Mouse (Mus musculus) C2C12 (cell line): Measurements from ENCODE around the gene Man2b1. TPM values are rescaled to one million over a fixed set of nuclear protein-coding genes. Genes with fewer than 3 reads are reported as not detected.
"Not testable (repeated sequence)": the region's sequence is repeated elsewhere in the genome, so short reads cannot be mapped to it uniquely, and the experiment has no call there.

Experiments used
- H3K27me3 ChIP-seq: one replicate; pipeline ENCODE4 v1.6.1; 2011; ENCODE audit not compliant: control insufficient read depth, insufficient read depth, insufficient read length
- H3K36me3 ChIP-seq: one replicate; pipeline ENCODE4 v1.6.1; 2011; ENCODE audit not compliant: control insufficient read depth, insufficient read depth
- H3K4me3 ChIP-seq: one replicate; pipeline ENCODE4 v1.5.1; 2011; ENCODE audit warnings: mild to moderate bottlenecking, control low read depth; ENCODE audit not compliant: poor library complexity, insufficient read depth, severe bottlenecking
- H3K79me2 ChIP-seq: one replicate; pipeline ENCODE4 v1.6.1; 2011; ENCODE audit not compliant: control insufficient read depth, insufficient read depth
- H3K79me3 ChIP-seq: one replicate; pipeline ENCODE4 v1.6.1; 2011; ENCODE audit warnings: low read depth, control low read depth
- H3ac ChIP-seq: one replicate; pipeline ENCODE3; 2011; ENCODE audit warnings: low read depth; ENCODE audit not compliant: control insufficient read depth, insufficient read length
- CEBPB ChIP-seq: IDR thresholded peaks from one replicate; pipeline ENCODE4 v1.6.1; 2011; ENCODE audit warnings: low read depth, mild to moderate bottlenecking, control low read depth, moderate library complexity
- CTCF ChIP-seq: IDR thresholded peaks from one replicate; pipeline ENCODE4 v1.5.1; 2011; ENCODE audit not compliant: control insufficient read depth, insufficient read depth, insufficient read length
- FOSL1 ChIP-seq: IDR thresholded peaks from one replicate; pipeline ENCODE4 v1.8.0; 2011; ENCODE audit warnings: mild to moderate bottlenecking, low read length; ENCODE audit not compliant: poor library complexity, insufficient read depth, severe bottlenecking
- MAX ChIP-seq: IDR thresholded peaks from one replicate; pipeline ENCODE4 v1.6.1; 2011; ENCODE audit warnings: mild to moderate bottlenecking, control low read depth
- MYOD1 ChIP-seq: IDR thresholded peaks from one replicate; pipeline ENCODE4 v1.6.1; 2011; ENCODE audit warnings: low read depth; ENCODE audit not compliant: control insufficient read depth, insufficient read length
- MYOG ChIP-seq: IDR thresholded peaks from one replicate; pipeline ENCODE4 v1.6.1; 2011; ENCODE audit not compliant: control insufficient read depth, insufficient read length; ENCODE audit errors: extremely low read depth
- USF1 ChIP-seq: IDR thresholded peaks from one replicate; pipeline ENCODE4 v1.6.1; 2011; ENCODE audit warnings: low read depth, mild to moderate bottlenecking, control low read depth, moderate library complexity
- microRNA-seq: library from miRNA; unstranded; fragments of <30 nt; microRNA quantifications from one replicate; pipeline ENCODE4, GENCODE M21; 2019; ENCODE audit warnings: borderline microRNAs expressed
- polyA plus RNA-seq: library from polyadenylated mRNA; unstranded; fragments of >200 nt; fragmentation: generic; extraction: Trizol; gene quantifications from one replicate; pipeline ENCODE4 v1.2.1, GENCODE M21; 2012; ENCODE audit warnings: missing spikeins

Gene Man2b1
- polyA plus RNA-seq, 1 experiment = 9.8 TPM

- no peak within 1 kb of the TSS for H3ac ChIP-seq
- TF ChIP-seq CEBPB = no peak
- no peak for TF ChIP-seq FOSL1
- no peak for TF ChIP-seq USF1
- no peak for TF ChIP-seq MYOD1
- TF ChIP-seq CTCF = no peak
- TF ChIP-seq MYOG = no peak
- no peak for TF ChIP-seq MAX
- no peak within 1 kb of the TSS for H3K4me3 ChIP-seq
- H3K79me2 ChIP-seq = no peaks in the 10 kb centered on the region
- H3K36me3 ChIP-seq = no peaks in the 10 kb centered on the region
- H3K27me3 ChIP-seq = no peaks in the 10 kb centered on the region
- H3K79me3 ChIP-seq = no peaks in the 10 kb centered on the region
These were observed 39.9 kb downstream of the Man2b1 start, which contains the start of gene Zfp791 for GRCm38 (mm10) chr8:85122995-85123394. Gene Zfp791 (minus strand): TSS chr8:85123095.

DNA sequence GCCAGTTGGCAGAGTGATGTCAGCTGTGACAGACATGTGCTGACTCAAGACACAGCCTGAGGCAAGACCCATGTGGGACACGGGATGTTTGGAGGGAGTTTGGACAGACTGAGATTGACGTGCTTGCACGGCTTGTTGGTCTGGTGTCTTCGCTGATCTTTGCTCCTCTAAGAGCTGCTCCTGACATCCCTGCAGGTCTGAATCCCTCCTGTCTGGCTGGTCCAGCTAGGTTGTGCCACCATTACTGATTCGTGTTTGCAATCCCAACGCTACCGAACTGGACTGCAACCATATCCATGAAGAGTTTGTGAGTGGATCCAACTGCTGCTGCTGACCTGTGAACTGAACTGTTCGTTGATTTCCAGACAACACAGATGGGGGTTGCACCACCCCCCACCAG lies 40.6 kb downstream of the Man2b1 start:
- Histone ChIP-seq H3K36me3 (no peaks in the 10 kb centered on the region), H3ac (no peak overlapping the region), H3K79me3 (no peaks in the 10 kb centered on the region), H3K4me3 (no peak overlapping the region), H3K79me2 (no peaks in the 10 kb centered on the region), H3K27me3 (no peaks in the 10 kb centered on the region)
- TF ChIP-seq MAX = no peak
- TF ChIP-seq FOSL1 = no peak
- TF ChIP-seq MYOG = no peak
- no peak for TF ChIP-seq CTCF
- TF ChIP-seq CEBPB = no peak
- no peak for TF ChIP-seq USF1
- no peak for TF ChIP-seq MYOD1

DNA sequence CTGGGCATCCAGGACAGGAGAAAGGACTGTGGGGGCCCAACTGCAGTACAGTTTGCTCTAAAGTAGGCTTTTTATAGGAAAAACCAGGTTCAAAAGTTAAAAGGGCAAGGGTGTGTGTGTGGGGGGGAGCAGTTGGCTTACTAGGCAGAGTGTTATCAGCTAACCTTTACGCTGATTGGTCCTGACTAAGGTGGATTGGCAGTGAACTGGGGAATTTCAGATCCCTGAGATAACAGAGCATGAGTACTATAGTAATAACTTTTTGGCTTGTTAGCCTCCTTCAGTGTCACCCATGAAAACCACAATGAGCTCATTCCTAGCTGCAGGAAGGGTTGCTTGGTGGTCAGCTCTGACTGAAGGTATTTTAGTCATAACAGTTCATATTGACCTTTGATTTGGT lies 49.3 kb downstream of the Man2b1 start:
- TF ChIP-seq MYOG = no peak
- TF ChIP-seq MAX = no peak
- no peak for TF ChIP-seq CEBPB
- TF ChIP-seq MYOD1 = no peak
- TF ChIP-seq CTCF = no peak
- no peak for TF ChIP-seq USF1
- TF ChIP-seq FOSL1 = no peak
- Histone ChIP-seq H3K36me3 (no peaks in the 10 kb centered on the region), H3K4me3 (no peak overlapping the region), H3K27me3 (no peaks in the 10 kb centered on the region), H3ac (no peak overlapping the region), H3K79me3 (no peaks in the 10 kb centered on the region), H3K79me2 (no peaks in the 10 kb centered on the region)

- not testable (repeated sequence) for H3K4me3 ChIP-seq, H3K79me3 ChIP-seq, H3K79me2 ChIP-seq, H3K36me3 ChIP-seq, H3K27me3 ChIP-seq, H3ac ChIP-seq
These were observed 52.6 kb downstream of the Man2b1 start for GRCm38 (mm10) chr8:85135690-85136089.

DNA sequence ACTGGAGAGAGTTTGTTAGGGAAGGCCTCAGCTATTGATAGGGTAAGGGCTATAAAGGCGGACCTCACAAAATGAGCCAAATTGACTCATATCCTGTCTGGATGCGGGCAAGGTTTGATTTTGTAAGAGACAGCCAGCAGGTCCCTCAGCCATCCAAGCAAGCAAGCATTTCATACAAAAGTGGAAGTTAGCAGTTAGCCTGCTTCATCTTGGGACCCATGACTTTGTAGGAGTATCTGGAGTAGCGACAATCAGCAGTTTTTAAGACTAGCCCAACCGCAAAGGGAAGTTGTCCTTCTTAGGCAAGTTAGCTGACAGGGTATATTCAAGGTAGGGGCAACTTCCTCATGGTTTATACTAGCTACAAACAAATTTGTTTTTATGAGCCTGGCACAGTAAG lies 59.4 kb downstream of the Man2b1 start:
- H3K79me3 ChIP-seq = no peaks in the 10 kb centered on the region
- H3K27me3 ChIP-seq = no peaks in the 10 kb centered on the region
- TF ChIP-seq MYOG (no peak), MAX (no peak), USF1 (no peak), FOSL1 (no peak), CTCF (no peak), CEBPB (no peak), MYOD1 (no peak)
- H3K79me2 ChIP-seq = no peaks in the 10 kb centered on the region
- H3K4me3 ChIP-seq = no peak overlapping the region
- H3ac ChIP-seq = no peak overlapping the region
- H3K36me3 ChIP-seq = no peaks in the 10 kb centered on the region

Small RNAs within 50 kb of the gene (microRNA-seq; reads per million reads assigned to microRNA genes)
- gene Gm23388 (not detected), gene Mir7070 (1.8 reads per million, percentile 38 among the genes with 10 or more reads in this experiment)

Other genes with a start within 250 kb of the Man2b1 start
- gene Rad23a, start 242.6 kb upstream of the Man2b1 start, polyA plus RNA-seq = 68.3 TPM
- gene Calr, start 236.3 kb upstream of the Man2b1 start, polyA plus RNA-seq = 687 TPM
- gene Farsa, start 226.3 kb upstream of the Man2b1 start, polyA plus RNA-seq = 104 TPM
- gene Syce2, start 211.2 kb upstream of the Man2b1 start, polyA plus RNA-seq = 8.5 TPM
- gene Gcdh, start 189.3 kb upstream of the Man2b1 start, polyA plus RNA-seq = 11.4 TPM
- 0.09 TPM for gene Klf1, start 181.3 kb upstream of the Man2b1 start, polyA plus RNA-seq
- gene Dnase2a, start 174.7 kb upstream of the Man2b1 start, polyA plus RNA-seq = 9.0 TPM
- gene Mast1, start 145.9 kb upstream of the Man2b1 start, polyA plus RNA-seq = not detected
- gene Rtbdn, start 136.3 kb upstream of the Man2b1 start, polyA plus RNA-seq = 0.05 TPM
- not detected for gene Gm49661, start 113.8 kb upstream of the Man2b1 start, polyA plus RNA-seq
- 609 TPM for gene Prdx2, start 113.7 kb upstream of the Man2b1 start, polyA plus RNA-seq
- gene Rnaseh2a, start 113.5 kb upstream of the Man2b1 start, polyA plus RNA-seq = 145 TPM
- 158 TPM for gene Junb, start 104.6 kb upstream of the Man2b1 start, polyA plus RNA-seq
- 7.0 TPM for gene Hook2, start 92.7 kb upstream of the Man2b1 start, polyA plus RNA-seq
- 0.04 TPM for gene Best2, start 68.7 kb upstream of the Man2b1 start, polyA plus RNA-seq
- gene Asna1, start 58.0 kb upstream of the Man2b1 start, polyA plus RNA-seq = 253 TPM
- gene Trir, start 56.4 kb upstream of the Man2b1 start, polyA plus RNA-seq = 321 TPM
- gene Tnpo2, start 46.4 kb upstream of the Man2b1 start, polyA plus RNA-seq = 52.0 TPM
- gene Fbxw9, start 23.2 kb upstream of the Man2b1 start, polyA plus RNA-seq = 20.0 TPM
- gene Gm5741, start 15.3 kb upstream of the Man2b1 start, polyA plus RNA-seq = not detected
- gene Dhps, start 11.5 kb upstream of the Man2b1 start, polyA plus RNA-seq = 123 TPM
- 152 TPM for gene Wdr83os, start 2.5 kb upstream of the Man2b1 start, polyA plus RNA-seq
- gene Wdr83, start 2.0 kb upstream of the Man2b1 start, polyA plus RNA-seq = 25.0 TPM
- 0.07 TPM for gene Zfp791, start 39.8 kb downstream of the Man2b1 start, polyA plus RNA-seq
- gene Cks1brt, start 68.7 kb downstream of the Man2b1 start, polyA plus RNA-seq = not detected
- gene Olfr371, start 142.7 kb downstream of the Man2b1 start, polyA plus RNA-seq = not detected
- gene Orc6, start 216.4 kb downstream of the Man2b1 start, polyA plus RNA-seq = 41.6 TPM
- gene Vps35, start 216.5 kb downstream of the Man2b1 start, polyA plus RNA-seq = 38.8 TPM